Mouse (Mus musculus): ENCODE measurements around the gene Bbs1. TPM values are rescaled to one million over a fixed set of nuclear protein-coding genes. Genes with fewer than 3 reads are reported as not detected.

Gene Bbs1
- total RNA-seq, 2 experiments from 2014 or later = 40.0 to 48.1 TPM

GRCm38 (mm10) chr19:4919652-4920051, 13.2 kb upstream of the Bbs1 start:
- intact Hi-C loops (cut with DNase I) = no loop called here
- no peak overlapping the region for H3K27ac ChIP-seq
- TF ChIP-seq CTCF (IDR thresholded peaks at IDR 0.05) = no peak
- no peak overlapping the region for H3K4me3 ChIP-seq
- no peak for DNase-seq (ENCODE audit: extremely low spot score in 1 of 2, low spot score in 2 of 2)

- intact Hi-C loops (cut with DNase I) = no loop called here
- Histone ChIP-seq H3K27ac (no peak overlapping the region), H3K4me3 (no peak overlapping the region)
- DNase-seq (ENCODE audit: extremely low spot score in 1 of 2, low spot score in 2 of 2) = no peak
- TF ChIP-seq CTCF (IDR thresholded peaks at IDR 0.05) = no peak
Observed at GRCm38 (mm10) chr19:4916827-4917226, 10.4 kb upstream of the Bbs1 start.

- no peak for DNase-seq (ENCODE audit: extremely low spot score in 1 of 2, low spot score in 2 of 2)
- intact Hi-C loops (cut with DNase I) = no loop called here
- H3K4me3 ChIP-seq = no peak overlapping the region
- TF ChIP-seq CTCF (IDR thresholded peaks at IDR 0.05) = no peak
- no peak overlapping the region for H3K27ac ChIP-seq
Observed at GRCm38 (mm10) chr19:4915924-4916603, 9.6 kb upstream of the Bbs1 start.

- Histone ChIP-seq H3K4me3 (no peak overlapping the region), H3K27ac (no peak overlapping the region)
- TF ChIP-seq CTCF (IDR thresholded peaks at IDR 0.05) = no peak
- intact Hi-C loops (cut with DNase I) = loop anchor here (5.0 kb wide), 1 partner anchor 282 kb away; the partner anchor contains the start of gene Rce1
- no peak for DNase-seq (ENCODE audit: extremely low spot score in 1 of 2, low spot score in 2 of 2)
Observed at GRCm38 (mm10) chr19:4909376-4909775, 2.9 kb upstream of the Bbs1 start.

GRCm38 (mm10) chr19:4908107-4908506, 1.7 kb upstream of the Bbs1 start:
- intact Hi-C loops (cut with DNase I) = loop anchor here (5.0 kb wide), 1 partner anchor 281 kb away; the partner anchor contains the start of gene Rce1
- DNase-seq (ENCODE audit: extremely low spot score in 1 of 2, low spot score in 2 of 2) = no peak
- peak; percentile 58 for TF ChIP-seq CTCF (IDR thresholded peaks at IDR 0.05)

GRCm38 (mm10) chr19:4899888-4900287, 6.5 kb downstream of the Bbs1 start:
- Histone ChIP-seq H3K4me3 (no peak overlapping the region), H3K27ac (no peak overlapping the region)
- no peak for DNase-seq (ENCODE audit: extremely low spot score in 1 of 2, low spot score in 2 of 2)
- intact Hi-C loops (cut with DNase I) = no loop called here
- TF ChIP-seq CTCF (IDR thresholded peaks at IDR 0.05) = no peak

More at GRCm38 (mm10) chr19:4908107-4908506, 1.7 kb upstream of the Bbs1 start:
- Histone ChIP-seq H3K27ac (no peak overlapping the region), H3K4me3 (no peak overlapping the region)

GRCm38 (mm10) chr19:4898972-4899371, 7.5 kb downstream of the Bbs1 start:
- no peak overlapping the region for H3K27ac ChIP-seq
- no peak for DNase-seq (ENCODE audit: extremely low spot score in 1 of 2, low spot score in 2 of 2)
- H3K4me3 ChIP-seq = no peak overlapping the region
- TF ChIP-seq CTCF (IDR thresholded peaks at IDR 0.05) = no peak
- intact Hi-C loops (cut with DNase I) = no loop called here

GRCm38 (mm10) chr19:4896780-4897520, 9.5 kb downstream of the Bbs1 start:
- H3K4me3 ChIP-seq = no peak overlapping the region
- H3K27ac ChIP-seq = no peak overlapping the region
- TF ChIP-seq CTCF (IDR thresholded peaks at IDR 0.05) = no peak
- DNase-seq (ENCODE audit: extremely low spot score in 1 of 2, low spot score in 2 of 2) = no peak
- intact Hi-C loops (cut with DNase I) = no loop called here

GRCm38 (mm10) chr19:4891798-4892197, 14.6 kb downstream of the Bbs1 start:
- Histone ChIP-seq H3K4me3 (no peak overlapping the region), H3K27ac (no peak overlapping the region)
- intact Hi-C loops (cut with DNase I) = no loop called here
- no peak for TF ChIP-seq CTCF (IDR thresholded peaks at IDR 0.05)
- no peak for DNase-seq (ENCODE audit: extremely low spot score in 1 of 2, low spot score in 2 of 2)

- no peak overlapping the region for H3K4me3 ChIP-seq
- H3K27ac ChIP-seq = no peak overlapping the region
- DNase-seq (ENCODE audit: extremely low spot score in 1 of 2, low spot score in 2 of 2) = no peak
- TF ChIP-seq CTCF (IDR thresholded peaks at IDR 0.05) = no peak
- intact Hi-C loops (cut with DNase I) = no loop called here
Observed at GRCm38 (mm10) chr19:4889791-4890190, 16.6 kb downstream of the Bbs1 start.

- intact Hi-C loops (cut with DNase I) = no loop called here
- TF ChIP-seq CTCF (IDR thresholded peaks at IDR 0.05) = no peak
- DNase-seq (ENCODE audit: extremely low spot score in 1 of 2, low spot score in 2 of 2) = no peak
- no peak overlapping the region for H3K4me3 ChIP-seq
- H3K27ac ChIP-seq = no peak overlapping the region
Observed at GRCm38 (mm10) chr19:4883961-4884360, 22.5 kb downstream of the Bbs1 start.

- intact Hi-C loops (cut with DNase I) = no loop called here
- Histone ChIP-seq H3K4me3 (peak overlapping the region; percentile 75), H3K27ac (no peak overlapping the region)
- no peak for TF ChIP-seq CTCF (IDR thresholded peaks at IDR 0.05)
- no peak for DNase-seq (ENCODE audit: extremely low spot score in 1 of 2, low spot score in 2 of 2)
Observed at GRCm38 (mm10) chr19:4879324-4879703, 27.1 kb downstream of the Bbs1 start.

Data from left cerebral cortex, adult 2 months (tissue).